Mouse (Mus musculus): ENCODE measurements around the gene Sowahb.

The Sowahb gene

GRCm38 (mm10) chr5:93043688-93044583 is 886 bp downstream of the Sowahb start:
- intact Hi-C loops (cut with DNase I): no loop called here

GRCm38 (mm10) chr5:93042831-93043687 is 1.8 kb downstream of the Sowahb start:
- intact Hi-C loops (cut with DNase I): no loop called here

GRCm38 (mm10) chr5:93042031-93042430 is 2.8 kb downstream of the Sowahb start:
- intact Hi-C loops (cut with DNase I): no loop called here

- intact Hi-C loops (cut with DNase I): no loop called here
Observed at GRCm38 (mm10) chr5:93041276-93041675, 3.5 kb downstream of the Sowahb start.

GRCm38 (mm10) chr5:93040095-93040494 is 4.7 kb downstream of the Sowahb start:
- intact Hi-C loops (cut with DNase I): no loop called here

- intact Hi-C loops (cut with DNase I): no loop called here
Observed at GRCm38 (mm10) chr5:93036254-93036653, 8.6 kb downstream of the Sowahb start.

GRCm38 (mm10) chr5:93035285-93035684 is 9.5 kb downstream of the Sowahb start:
- intact Hi-C loops (cut with DNase I): no loop called here

- intact Hi-C loops (cut with DNase I): no loop called here
Observed at GRCm38 (mm10) chr5:93033087-93033870, 11.5 kb downstream of the Sowahb start.

GRCm38 (mm10) chr5:93032621-93033020 is 12.2 kb downstream of the Sowahb start:
- intact Hi-C loops (cut with DNase I): no loop called here

- intact Hi-C loops (cut with DNase I): no loop called here
Observed at GRCm38 (mm10) chr5:93030869-93031268, 14.0 kb downstream of the Sowahb start.

GRCm38 (mm10) chr5:93030411-93030810 is 14.4 kb downstream of the Sowahb start:
- intact Hi-C loops (cut with DNase I): no loop called here

- intact Hi-C loops (cut with DNase I): no loop called here
Observed at GRCm38 (mm10) chr5:93027120-93027675, 17.6 kb downstream of the Sowahb start.

GRCm38 (mm10) chr5:93026437-93027119 is 18.2 kb downstream of the Sowahb start:
- intact Hi-C loops (cut with DNase I): no loop called here

GRCm38 (mm10) chr5:93024754-93025280 is 20.0 kb downstream of the Sowahb start:
- intact Hi-C loops (cut with DNase I): no loop called here

GRCm38 (mm10) chr5:93022126-93022797 is 22.6 kb downstream of the Sowahb start:
- intact Hi-C loops (cut with DNase I): no loop called here

GRCm38 (mm10) chr5:93020024-93020666 is 24.7 kb downstream of the Sowahb start:
- intact Hi-C loops (cut with DNase I): no loop called here

GRCm38 (mm10) chr5:93019207-93019606 is 25.6 kb downstream of the Sowahb start:
- intact Hi-C loops (cut with DNase I): loop anchor here (5.0 kb wide), 1 partner anchor 143 kb away; no protein-coding TSS in a partner anchor

- intact Hi-C loops (cut with DNase I): loop anchor here (5.0 kb wide), 1 partner anchor 145 kb away; no protein-coding TSS in a partner anchor
Observed at GRCm38 (mm10) chr5:93017678-93018077, 27.1 kb downstream of the Sowahb start.

GRCm38 (mm10) chr5:93008256-93008655 is 36.6 kb downstream of the Sowahb start:
- intact Hi-C loops (cut with DNase I): no loop called here
